Mouse (Mus musculus): ENCODE measurements around the gene 1700003E16Rik. TPM values are rescaled to one million over a fixed set of nuclear protein-coding genes. Genes with fewer than 3 reads are reported as not detected.
A peak's percentile ranks its signal among the peaks of the same experiment; 100 is the strongest.

The 1700003E16Rik gene
- polyA plus RNA-seq, 1 experiment from 2014 or later: 1.0 TPM

GRCm38 (mm10) chr6:83135571-83136161 lies 20.5 kb upstream of the 1700003E16Rik start:
- Histone ChIP-seq H3K4me2 (replicated peaks; ENCODE audit: low read depth) (peak overlapping the region; percentile 87), H3K9me3 (ENCODE audit: control insufficient read depth) (no peaks in the 10 kb centered on the region), H3K27me3 (replicated peaks; ENCODE audit: control insufficient read depth, insufficient read depth, low read length) (no peaks in the 10 kb centered on the region), H3K36me3 (ENCODE audit: control insufficient read depth, insufficient read depth) (no peaks in the 10 kb centered on the region), H3K9ac (ENCODE audit: low read depth, low read length) (peak overlapping the region; percentile 79), H3K4me3 (ENCODE audit: low read depth, low read length) (peak overlapping the region; percentile 59), H3K27ac (ENCODE audit: low read depth, low read length) (peak overlapping the region; percentile 95), H3K4me1 (replicated peaks; ENCODE audit: control insufficient read depth, insufficient read depth, low read length) (peaks cover 15% of the 10 kb centered on the region)
- no peak for ATAC-seq
- no peak for TF ChIP-seq CTCF (IDR thresholded peaks at IDR 0.05; ENCODE audit: low read depth)
- WGBS: 5% methylated on average over 36 of the region's 37 CpGs

GRCm38 (mm10) chr6:83136291-83136880 lies 19.8 kb upstream of the 1700003E16Rik start:
- Histone ChIP-seq H3K4me3 (ENCODE audit: low read depth, low read length) (peak overlapping the region; percentile 59), H3K4me1 (replicated peaks; ENCODE audit: control insufficient read depth, insufficient read depth, low read length) (peaks cover 11% of the 10 kb centered on the region), H3K4me2 (replicated peaks; ENCODE audit: low read depth) (peak overlapping the region; percentile 87), H3K36me3 (ENCODE audit: control insufficient read depth, insufficient read depth) (no peaks in the 10 kb centered on the region), H3K27me3 (replicated peaks; ENCODE audit: control insufficient read depth, insufficient read depth, low read length) (no peaks in the 10 kb centered on the region), H3K9ac (ENCODE audit: low read depth, low read length) (peak overlapping the region; percentile 79), H3K27ac (ENCODE audit: low read depth, low read length) (peak overlapping the region; percentile 95), H3K9me3 (ENCODE audit: control insufficient read depth) (no peaks in the 10 kb centered on the region)
- WGBS: 25% methylated on average over 5 of the region's 5 CpGs
- no peak for TF ChIP-seq CTCF (IDR thresholded peaks at IDR 0.05; ENCODE audit: low read depth)
- ATAC-seq: no peak

- Histone ChIP-seq H3K36me3 (ENCODE audit: control insufficient read depth, insufficient read depth) (no peaks in the 10 kb centered on the region), H3K9ac (ENCODE audit: low read depth, low read length) (peak overlapping the region; percentile 79), H3K9me3 (ENCODE audit: control insufficient read depth) (no peaks in the 10 kb centered on the region), H3K4me3 (ENCODE audit: low read depth, low read length) (peak overlapping the region; percentile 59), H3K27ac (ENCODE audit: low read depth, low read length) (peak overlapping the region; percentile 95), H3K4me1 (replicated peaks; ENCODE audit: control insufficient read depth, insufficient read depth, low read length) (peaks cover 10% of the 10 kb centered on the region), H3K27me3 (replicated peaks; ENCODE audit: control insufficient read depth, insufficient read depth, low read length) (no peaks in the 10 kb centered on the region), H3K4me2 (replicated peaks; ENCODE audit: low read depth) (peak overlapping the region; percentile 87)
- WGBS: 2% methylated on average over 26 of the region's 26 CpGs
- peak; percentile 58 for ATAC-seq
- no peak for TF ChIP-seq CTCF (IDR thresholded peaks at IDR 0.05; ENCODE audit: low read depth)
These were observed 19.2 kb upstream of the 1700003E16Rik start for GRCm38 (mm10) chr6:83136881-83137575.

GRCm38 (mm10) chr6:83137576-83137950 lies 18.6 kb upstream of the 1700003E16Rik start:
- Histone ChIP-seq H3K4me3 (ENCODE audit: low read depth, low read length) (peak overlapping the region; percentile 59), H3K4me1 (replicated peaks; ENCODE audit: control insufficient read depth, insufficient read depth, low read length) (peaks cover 14% of the 10 kb centered on the region), H3K9ac (ENCODE audit: low read depth, low read length) (peak overlapping the region; percentile 79), H3K36me3 (ENCODE audit: control insufficient read depth, insufficient read depth) (no peaks in the 10 kb centered on the region), H3K27me3 (replicated peaks; ENCODE audit: control insufficient read depth, insufficient read depth, low read length) (no peaks in the 10 kb centered on the region), H3K27ac (ENCODE audit: low read depth, low read length) (peak overlapping the region; percentile 95), H3K4me2 (replicated peaks; ENCODE audit: low read depth) (peak overlapping the region; percentile 87), H3K9me3 (ENCODE audit: control insufficient read depth) (no peaks in the 10 kb centered on the region)
- 0% methylated on average over 12 of the region's 12 CpGs for WGBS
- peak; percentile 51 for ATAC-seq
- peak; percentile 15; the same call in 1 of the 2 replicates for TF ChIP-seq CTCF (IDR thresholded peaks at IDR 0.05; ENCODE audit: low read depth)

- H3K4me3 ChIP-seq (ENCODE audit: low read depth, low read length): peak overlapping the region; percentile 59
- no peaks in the 10 kb centered on the region for H3K27me3 ChIP-seq (replicated peaks; ENCODE audit: control insufficient read depth, insufficient read depth, low read length)
- peak overlapping the region; percentile 79; the same call in 1 of the 2 replicates for H3K9ac ChIP-seq (ENCODE audit: low read depth, low read length)
- H3K27ac ChIP-seq (ENCODE audit: low read depth, low read length): peak overlapping the region; percentile 95
- peaks cover 14% of the 10 kb centered on the region for H3K4me1 ChIP-seq (replicated peaks; ENCODE audit: control insufficient read depth, insufficient read depth, low read length)
- peak overlapping the region; percentile 87 for H3K4me2 ChIP-seq (replicated peaks; ENCODE audit: low read depth)
- no peaks in the 10 kb centered on the region for H3K36me3 ChIP-seq (ENCODE audit: control insufficient read depth, insufficient read depth)
- no peaks in the 10 kb centered on the region for H3K9me3 ChIP-seq (ENCODE audit: control insufficient read depth)
- 6% methylated on average over 11 of the region's 11 CpGs for WGBS
- peak; percentile 42 for TF ChIP-seq CTCF (IDR thresholded peaks at IDR 0.05; ENCODE audit: low read depth)
- ATAC-seq: no peak
These were observed 18.1 kb upstream of the 1700003E16Rik start for GRCm38 (mm10) chr6:83138056-83138455.

- Histone ChIP-seq H3K36me3 (ENCODE audit: control insufficient read depth, insufficient read depth) (no peaks in the 10 kb centered on the region), H3K4me1 (replicated peaks; ENCODE audit: control insufficient read depth, insufficient read depth, low read length) (peaks cover 10% of the 10 kb centered on the region), H3K9ac (ENCODE audit: low read depth, low read length) (no peak overlapping the region), H3K4me3 (ENCODE audit: low read depth, low read length) (no peak overlapping the region), H3K27ac (ENCODE audit: low read depth, low read length) (no peak overlapping the region), H3K9me3 (ENCODE audit: control insufficient read depth) (no peaks in the 10 kb centered on the region), H3K4me2 (replicated peaks; ENCODE audit: low read depth) (no peak overlapping the region), H3K27me3 (replicated peaks; ENCODE audit: control insufficient read depth, insufficient read depth, low read length) (no peaks in the 10 kb centered on the region)
- ATAC-seq: no peak
- no peak for TF ChIP-seq CTCF (IDR thresholded peaks at IDR 0.05; ENCODE audit: low read depth)
- 89% methylated on average over 8 of the region's 8 CpGs for WGBS
These were observed 16.2 kb upstream of the 1700003E16Rik start for GRCm38 (mm10) chr6:83140044-83140443.

Measured in intestine, postnatal 0 days (tissue).